Mouse (Mus musculus) midbrain, postnatal 0 days (tissue): ENCODE results near the gene Pex12. TPM values are rescaled to one million over a fixed set of nuclear protein-coding genes. Genes with fewer than 3 reads are reported as not detected.
A peak's percentile ranks its signal among the peaks of the same experiment; 100 is the strongest.

ENCODE experiments used
- ATAC-seq: fragments of 200-750 bp; cut with Nextera tagmentation; 2 replicates; pipeline ENCODE4 v1.8.0; 2017; ENCODE audit warnings: moderate number of reproducible peaks, mild to moderate bottlenecking, moderate TSS enrichment, moderate library complexity; ENCODE audit not compliant: low FRiP score
- DNase-seq: peaks from one replicate; pipeline ENCODE4 v3.0.0-alpha.2; 2015; ENCODE audit warnings: low spot score
- H3K27ac ChIP-seq: fragments of 300-500 bp; sonication (generic); 2 replicates; pipeline ENCODE4 v1.5.1; 2014; ENCODE audit warnings: low read depth, mild to moderate bottlenecking, low read length, mixed read lengths
- H3K27me3 ChIP-seq: fragments of 300-500 bp; sonication (generic); 2 replicates; pipeline ENCODE4 v1.6.1; 2014; ENCODE audit warnings: low read length, control low read depth, mixed read lengths; ENCODE audit not compliant: insufficient read depth
- H3K36me3 ChIP-seq: fragments of 300-500 bp; sonication (generic); 2 replicates; pipeline ENCODE4 v1.6.1; 2014; ENCODE audit warnings: low read length, control low read depth, mixed read lengths; ENCODE audit not compliant: insufficient read depth
- H3K4me1 ChIP-seq: fragments of 300-500 bp; sonication (generic); 2 replicates; pipeline ENCODE4 v1.6.1; 2014; ENCODE audit warnings: mild to moderate bottlenecking, control low read depth, antibody characterized with exemption, low read length, mixed read lengths; ENCODE audit not compliant: insufficient read depth
- H3K4me2 ChIP-seq: fragments of 300-500 bp; sonication (generic); 2 replicates; pipeline ENCODE4 v1.6.1; 2014; ENCODE audit warnings: low read depth, mild to moderate bottlenecking, low read length, mixed read lengths; ENCODE audit not compliant: poor library complexity, severe bottlenecking
- H3K4me3 ChIP-seq: fragments of 300-500 bp; sonication (generic); 2 replicates; pipeline ENCODE4 v1.5.1; 2014; ENCODE audit warnings: low read depth, mild to moderate bottlenecking, low read length, moderate library complexity
- H3K9ac ChIP-seq: fragments of 300-500 bp; sonication (generic); replicated peaks from 2 replicates; pipeline ENCODE4 v1.6.1; 2014; ENCODE audit warnings: mild to moderate bottlenecking, low read length, moderate library complexity, mixed read lengths; ENCODE audit not compliant: poor library complexity, severe bottlenecking
- H3K9me3 ChIP-seq: fragments of 300-500 bp; sonication (generic); 2 replicates; pipeline ENCODE4 v1.6.1; 2016; ENCODE audit warnings: low read length, control low read depth
- CTCF ChIP-seq: IDR thresholded peaks from 2 replicates; pipeline ENCODE4 v1.5.1; 2016; ENCODE audit warnings: antibody characterized with exemption, mild to moderate bottlenecking
- WGBS: fragments of 180-500 bp; shearing (Covaris S2); extraction: QIAGEN DNeasy Blood & Tissue Kit; methylation state at CpG from one replicate; pipeline ENCODE4 v1.1.7; 2014; 5-methylcytosine and 5-hydroxymethylcytosine counted together
- polyA plus RNA-seq: library from polyadenylated mRNA; unstranded; fragments of >200 nt; fragmentation: Nextera tagmentation; extraction: Ambion mirVana; gene quantifications from 2 replicates; pipeline ENCODE4 v1.2.1, GENCODE M21; 2015
- total RNA-seq: library from RNA; depleted of rRNA; stranded (reverse); fragments of >200 nt; gene quantifications from 2 replicates; pipeline ENCODE4 v1.2.3, GENCODE M21; 2014

Gene Pex12
- total and polyA plus RNA-seq, 2 experiments from 2014 or later, result 9.5 to 10.4 TPM

DNA sequence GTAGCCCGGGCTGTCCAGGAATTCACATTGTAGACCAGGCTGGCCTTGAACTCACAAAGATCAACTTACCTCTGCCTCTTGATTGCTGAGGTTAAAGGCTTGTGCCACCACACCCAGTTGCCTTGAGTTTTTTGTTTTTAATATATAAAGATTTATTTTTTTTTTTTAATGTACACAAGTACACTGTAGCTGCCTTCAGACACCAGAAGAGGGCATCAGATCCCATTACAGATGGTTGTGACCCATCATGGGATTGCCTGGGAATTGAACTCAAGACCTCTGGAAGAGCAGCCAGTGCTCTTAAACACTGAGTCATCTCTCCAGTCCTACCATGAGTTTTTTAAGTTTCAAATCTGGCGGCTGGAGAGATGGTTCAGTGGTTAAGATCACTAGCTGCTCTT is 955 bp downstream of the Pex12 start:
- ATAC-seq, result no peak
- Histone ChIP-seq H3K27me3 (no peaks in the 10 kb centered on the region), H3K9me3 (no peaks in the 10 kb centered on the region), H3K4me2 (no peak overlapping the region), H3K4me3 (no peak overlapping the region), H3K9ac (no peak overlapping the region), H3K36me3 (no peaks in the 10 kb centered on the region; the same call in 1 of the 2 replicates), H3K27ac (no peak overlapping the region), H3K4me1 (peaks cover 20% of the 10 kb centered on the region)
- TF ChIP-seq CTCF, result peak; percentile 21; the same call in 1 of the 2 replicates
- DNase-seq, result no peak
- WGBS, result 56% methylated on average over 2 of the region's 2 CpGs

GRCm38 (mm10) chr11:83299724-83300123 is 2.7 kb downstream of the Pex12 start:
- H3K4me3 ChIP-seq, result no peak overlapping the region
- no peak for ATAC-seq
- no peaks in the 10 kb centered on the region for H3K9me3 ChIP-seq
- DNase-seq, result no peak
- peaks cover 19% of the 10 kb centered on the region for H3K4me1 ChIP-seq
- no peaks in the 10 kb centered on the region for H3K27me3 ChIP-seq
- no peak overlapping the region for H3K4me2 ChIP-seq
- H3K9ac ChIP-seq, result no peak overlapping the region
- WGBS, result 92% methylated on average over 9 of the region's 9 CpGs
- no peak overlapping the region for H3K27ac ChIP-seq
- H3K36me3 ChIP-seq, result peaks cover 4% of the 10 kb centered on the region; the same call in 1 of the 2 replicates
- no peak for TF ChIP-seq CTCF

GRCm38 (mm10) chr11:83298225-83299195 is 3.9 kb downstream of the Pex12 start, which contains the start of gene Ap2b1:
Gene Ap2b1, plus strand, starts transcription at chr11:83299024.
- TF ChIP-seq CTCF, result peak; percentile 16; the same call in 1 of the 2 replicates
- H3K4me1 ChIP-seq, result peaks cover 12% of the 10 kb centered on the region
- peak; percentile 91 for ATAC-seq

DNA sequence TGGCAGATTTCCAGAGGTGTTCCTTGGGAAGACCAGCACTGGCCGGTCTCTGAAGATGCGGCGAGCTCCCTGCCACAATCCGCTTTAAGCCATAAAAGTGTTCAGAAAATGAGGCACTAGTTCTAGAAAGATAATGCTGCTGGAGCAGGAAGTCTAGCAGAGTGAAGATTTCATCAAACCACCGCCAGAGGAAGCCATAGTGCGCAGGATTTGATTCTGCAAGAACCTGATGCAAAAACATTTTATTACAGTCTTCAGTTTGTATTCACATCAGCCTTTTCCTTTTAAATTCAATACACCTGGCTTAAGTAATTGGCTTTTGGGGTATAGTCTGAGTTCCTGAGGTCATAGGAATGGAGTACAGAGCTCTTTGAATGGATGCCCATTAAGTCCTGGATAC is 4.6 kb downstream of the Pex12 start:
- DNase-seq (no peak), ATAC-seq (no peak)
- H3K4me3 ChIP-seq, result peak overlapping the region; percentile 60
- H3K27me3 ChIP-seq, result no peaks in the 10 kb centered on the region
- H3K4me2 ChIP-seq, result peak overlapping the region; percentile 72
- H3K36me3 ChIP-seq, result peaks cover 4% of the 10 kb centered on the region; the same call in 1 of the 2 replicates
- TF ChIP-seq CTCF, result no peak
- no peaks in the 10 kb centered on the region for H3K9me3 ChIP-seq
- 76% methylated on average over 6 of the region's 6 CpGs for WGBS
- H3K4me1 ChIP-seq, result peaks cover 16% of the 10 kb centered on the region
- peak overlapping the region; percentile 75; the same call in 1 of the 2 replicates for H3K9ac ChIP-seq
- no peak overlapping the region for H3K27ac ChIP-seq

More at GRCm38 (mm10) chr11:83298225-83299195, 3.9 kb downstream of the Pex12 start, which contains the start of gene Ap2b1:
- Histone ChIP-seq H3K9ac (peak within 1 kb of the TSS; percentile 75), H3K27me3 (no peaks in the 10 kb centered on the region), H3K36me3 (peaks cover 4% of the 10 kb centered on the region; the same call in 1 of the 2 replicates), H3K4me3 (peak within 1 kb of the TSS; percentile 60), H3K27ac (peak within 1 kb of the TSS; percentile 83), H3K4me2 (peak within 1 kb of the TSS; percentile 72), H3K9me3 (no peaks in the 10 kb centered on the region)
- WGBS, result 2% methylated on average over 56 of the region's 56 CpGs
- peak; percentile 97 for DNase-seq

DNA sequence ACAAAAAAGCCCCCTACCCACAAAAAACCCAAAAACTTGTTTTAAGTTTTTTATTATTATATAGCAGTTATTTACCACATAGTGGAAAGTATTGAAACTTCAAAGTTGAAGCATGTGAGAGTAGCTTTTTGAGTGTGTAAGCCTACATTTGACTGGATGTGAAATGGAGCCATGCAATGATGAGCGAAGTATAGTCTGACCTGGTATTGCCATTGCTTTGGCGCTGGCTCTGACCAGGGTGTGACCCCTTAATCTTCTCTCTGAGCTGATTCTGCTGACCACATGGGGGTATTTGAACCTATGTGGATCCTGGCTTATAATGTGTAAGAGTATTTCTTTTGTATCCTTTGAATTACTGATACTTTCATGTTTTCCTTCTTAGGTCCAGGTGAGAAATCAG is 8.3 kb downstream of the Pex12 start:
- Histone ChIP-seq H3K27ac (no peak overlapping the region), H3K4me3 (no peak overlapping the region), H3K9me3 (no peaks in the 10 kb centered on the region), H3K4me2 (no peak overlapping the region), H3K9ac (no peak overlapping the region), H3K27me3 (no peaks in the 10 kb centered on the region), H3K36me3 (peaks cover 4% of the 10 kb centered on the region; the same call in 1 of the 2 replicates), H3K4me1 (peaks cover 18% of the 10 kb centered on the region)
- DNase-seq (no peak), ATAC-seq (no peak)
- 81% methylated on average over 2 of the region's 2 CpGs for WGBS
- no peak for TF ChIP-seq CTCF

DNA sequence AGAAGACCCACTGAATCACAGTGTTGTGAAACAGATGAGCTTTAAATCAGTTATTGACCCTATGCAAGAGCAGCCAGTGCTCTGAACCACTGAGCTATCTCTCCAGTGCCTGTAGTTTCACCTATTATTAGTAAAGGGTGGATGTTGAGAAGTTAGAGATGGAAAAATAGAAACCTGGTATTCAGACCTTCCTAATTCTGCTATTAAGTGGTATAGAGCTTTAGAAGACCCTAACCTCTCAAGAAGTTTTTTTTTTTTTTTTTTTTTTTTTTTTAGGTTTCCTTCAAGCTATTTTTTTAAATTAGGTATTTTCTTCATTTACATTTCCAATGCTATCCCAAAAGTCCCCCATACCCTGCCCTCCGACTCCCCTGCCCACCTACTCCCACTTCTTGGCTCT is 9.2 kb downstream of the Pex12 start:
- Histone ChIP-seq H3K4me2 (peak overlapping the region; percentile 59), H3K36me3 (peaks cover 4% of the 10 kb centered on the region; the same call in 1 of the 2 replicates), H3K27ac (no peak overlapping the region), H3K27me3 (no peaks in the 10 kb centered on the region), H3K9ac (peak overlapping the region; percentile 39; the same call in 1 of the 2 replicates), H3K4me3 (peak overlapping the region; percentile 59), H3K4me1 (peaks cover 17% of the 10 kb centered on the region), H3K9me3 (no peaks in the 10 kb centered on the region)
- DNase-seq (no peak), ATAC-seq (no peak)
- TF ChIP-seq CTCF, result no peak
- 89% methylated on average over 1 of the region's 1 CpGs for WGBS
